Mouse (Mus musculus): ENCODE data around the gene Tmbim6.

- TF ChIP-seq CTCF (IDR thresholded peaks at IDR 0.05; ENCODE audit: low read depth) (no peak), EP300 (IDR thresholded peaks at IDR 0.05; ENCODE audit: low read depth) (no peak)
These were observed 38.8 kb downstream of the Tmbim6 start for GRCm38 (mm10) chr15:99431504-99431903.

Data from liver, embryonic 14.5 days (tissue).